In the genomic region with DNA sequence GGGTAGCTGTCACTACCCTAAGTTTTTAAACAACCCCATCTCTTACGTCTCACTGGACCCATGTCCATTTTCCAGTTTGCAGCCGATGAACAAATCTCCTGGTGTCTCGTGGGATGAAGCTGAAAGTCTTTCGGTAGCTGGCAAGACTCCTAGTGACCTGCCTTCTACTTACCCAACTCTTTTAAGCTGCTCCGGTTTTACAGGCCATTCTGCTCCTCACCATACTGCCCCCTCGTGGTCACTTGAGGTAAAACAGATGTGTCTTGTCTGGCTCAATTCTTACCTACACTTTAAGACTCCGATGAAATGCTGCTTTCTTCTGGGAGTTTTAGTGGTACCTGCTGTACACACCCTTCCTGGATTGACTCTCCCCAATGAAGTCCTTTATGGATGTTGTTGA, we compare ENCODE assay signal across 9 mouse cellular contexts. TPM values are rescaled to one million over a fixed set of nuclear protein-coding genes. Genes with fewer than 3 reads are reported as not detected.
DNase-seq lines count a peak whose midpoint lies in the region; ATAC-seq lines count a peak whose summit lies in the region.
"Had no signal": no experiment of that assay in that cellular context is flagged by ENCODE, and none has a peak within 500 bp of the region (broad histone marks: within the 10 kb centered on the region; RNA-seq: fewer than 3 reads in every experiment).

No protein-coding gene starts in this region.

- H3K9ac ChIP-seq in midbrain, embryonic 11.5 days (ENCODE audit: low read length): no peak overlapping the region
- no peak overlapping the region for H3K9ac ChIP-seq in midbrain, embryonic 15.5 days
- H3K9ac ChIP-seq in liver, embryonic 11.5 days (ENCODE audit: low read depth, low read length): no peak overlapping the region
- H3K9ac ChIP-seq: stomach, embryonic 15.5 days had no signal

- ATAC-seq in midbrain, embryonic 11.5 days (ENCODE audit: low FRiP score): no peak
- ATAC-seq in midbrain, embryonic 15.5 days (replicated peaks): no peak
- ATAC-seq in liver, embryonic 11.5 days (replicated peaks; ENCODE audit: low FRiP score): 0 out of 2 replicates have a peak, but pooled peaks have one; percentile 10

- no peaks in the 10 kb centered on the region for H3K27me3 ChIP-seq in midbrain, embryonic 11.5 days (ENCODE audit: control insufficient read depth, insufficient read depth, low read length)
- no peaks in the 10 kb centered on the region for H3K27me3 ChIP-seq in midbrain, embryonic 15.5 days (replicated peaks)
- no peaks in the 10 kb centered on the region for H3K27me3 ChIP-seq in liver, embryonic 11.5 days (replicated peaks; ENCODE audit: control insufficient read depth, insufficient read depth, low read length)
- H3K27me3 ChIP-seq: stomach, embryonic 15.5 days had no signal

- H3K36me3 ChIP-seq in midbrain, embryonic 11.5 days (ENCODE audit: control insufficient read depth, insufficient read depth, low read length): no peaks in the 10 kb centered on the region
- no peaks in the 10 kb centered on the region for H3K36me3 ChIP-seq in midbrain, embryonic 15.5 days (replicated peaks)
- no peaks in the 10 kb centered on the region for H3K36me3 ChIP-seq in liver, embryonic 11.5 days (ENCODE audit: control insufficient read depth, insufficient read depth, low read length)
- H3K36me3 ChIP-seq: stomach, embryonic 15.5 days had no signal

- H3K4me3 ChIP-seq in midbrain, embryonic 11.5 days (ENCODE audit: low read depth, low read length): no peak overlapping the region
- H3K4me3 ChIP-seq in midbrain, embryonic 15.5 days: no peak overlapping the region
- H3K4me3 ChIP-seq in liver, embryonic 11.5 days (ENCODE audit: low read depth, low read length): no peak overlapping the region
- H3K4me3 ChIP-seq: stomach, embryonic 15.5 days had no signal

- peak; percentile 93 for DNase-seq in midbrain, embryonic 11.5 days (ENCODE audit: low spot score, missing footprints)
- peak; percentile 30 for DNase-seq in adrenal gland, adult 8-10 months
- peak; percentile 84 for DNase-seq in embryo, embryonic 10.5 days (ENCODE audit: low spot score)
- DNase-seq in induced T-regulatory cell, adult 2 months (ENCODE audit: low read depth): peak; percentile 87
- peak; percentile 56 for DNase-seq in liver, embryonic 11.5 days (ENCODE audit: low spot score)
- DNase-seq in right cerebral cortex, adult 18-20 months: peak; percentile 52
- DNase-seq in urinary bladder, postnatal 36 days (ENCODE audit: low spot score in 2 of 2): peak; percentile 47 to 72

- no peak overlapping the region for H3K27ac ChIP-seq in midbrain, embryonic 11.5 days (ENCODE audit: low read depth, low read length)
- H3K27ac ChIP-seq in midbrain, embryonic 15.5 days: no peak overlapping the region
- H3K27ac ChIP-seq in liver, embryonic 11.5 days (ENCODE audit: low read depth, low read length): no peak overlapping the region
- H3K27ac ChIP-seq: stomach, embryonic 15.5 days had no signal

- no peaks in the 10 kb centered on the region for H3K9me3 ChIP-seq in midbrain, embryonic 11.5 days (ENCODE audit: control insufficient read depth, low read length)
- H3K9me3 ChIP-seq in midbrain, embryonic 15.5 days: no peaks in the 10 kb centered on the region
- H3K9me3 ChIP-seq in liver, embryonic 11.5 days (ENCODE audit: control insufficient read depth, low read length): no peaks in the 10 kb centered on the region
- H3K9me3 ChIP-seq: stomach, embryonic 15.5 days had no signal

- H3K4me1 ChIP-seq in midbrain, embryonic 11.5 days (ENCODE audit: control insufficient read depth, insufficient read depth, low read length): peaks cover 5% of the 10 kb centered on the region; the same call in 1 of the 2 replicates
- peaks cover 4% of the 10 kb centered on the region; the same call in 1 of the 2 replicates for H3K4me1 ChIP-seq in midbrain, embryonic 15.5 days
- no peaks in the 10 kb centered on the region for H3K4me1 ChIP-seq in liver, embryonic 11.5 days (replicated peaks; ENCODE audit: control insufficient read depth, insufficient read depth, low read length)
- H3K4me1 ChIP-seq: stomach, embryonic 15.5 days had no signal

- H3K4me2 ChIP-seq in midbrain, embryonic 11.5 days: no peak overlapping the region
- H3K4me2 ChIP-seq in midbrain, embryonic 15.5 days: no peak overlapping the region
- H3K4me2 ChIP-seq in liver, embryonic 11.5 days: no peak overlapping the region
- H3K4me2 ChIP-seq: stomach, embryonic 15.5 days had no signal

- WGBS in midbrain, embryonic 11.5 days: 35% methylated on average over 7 of the region's 7 CpGs
- WGBS in midbrain, embryonic 15.5 days: 34% methylated on average over 7 of the region's 7 CpGs
- WGBS in liver, embryonic 11.5 days: 29% methylated on average over 7 of the region's 7 CpGs

RNA-seq across cellular contexts. Expression of a gene that starts 18.2 kb away (rescaled TPM):
- 18.1 and 19.4 TPM in 2 replicates for polyA plus RNA-seq in midbrain, embryonic 11.5 days (2014; fragmentation: Nextera tagmentation; extraction: Ambion mirVana)
- 14.0 and 17.6 TPM in 2 replicates for polyA plus RNA-seq in midbrain, embryonic 15.5 days (2015; fragmentation: Nextera tagmentation; extraction: Ambion mirVana)
- 10 to 100 TPM; 26.0 to 26.6 (median 26.5) TPM for total RNA-seq in adrenal gland, adult 8-10 months (2022)
- polyA plus RNA-seq in liver, embryonic 11.5 days (2014; fragmentation: Nextera tagmentation; extraction: Ambion mirVana): 12.8 and 14.4 TPM in 2 replicates

Comparison
In these comparisons a context has a peak if more than half of its experiments do, and no peak if none do; other contexts are left out.
1. DNase-seq: peak in every context shown above with its lines; median percentile 93 in midbrain, embryonic 11.5 days; 87 in induced T-regulatory cell, adult 2 months; 84 in embryo, embryonic 10.5 days; 60 in urinary bladder, postnatal 36 days; 56 in liver, embryonic 11.5 days; 52 in right cerebral cortex, adult 18-20 months; 30 in adrenal gland, adult 8-10 months.